Mouse (Mus musculus) thymus, postnatal 4 days (tissue): Measurements from ENCODE around the gene Nrxn3.

ENCODE experiments used
- DNase-seq: peaks from one replicate; pipeline ENCODE4 v3.0.0; 2021

The Nrxn3 gene

GRCm38 (mm10) chr12:89977479-89977878, 1254.8 kb downstream of the Nrxn3 start:
- DNase-seq, result no peak

DNA sequence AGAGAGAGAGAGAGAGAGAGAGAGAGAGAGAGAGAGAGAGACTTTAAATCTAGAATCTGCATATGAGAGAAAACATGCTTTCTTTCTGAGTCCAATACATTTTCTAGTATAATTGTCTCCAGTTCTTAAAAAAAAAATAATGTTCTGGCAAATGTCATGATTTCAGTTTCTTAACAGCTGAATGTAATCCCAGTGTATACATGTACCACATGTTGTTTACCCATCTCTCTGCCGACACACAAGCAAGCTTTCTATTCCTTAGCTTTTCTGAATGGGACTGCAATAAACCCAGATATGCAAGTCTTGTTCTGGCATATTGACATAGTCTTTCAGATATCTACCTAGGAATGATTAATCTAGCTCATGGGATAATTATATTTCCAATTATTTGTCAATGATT, 1256.5 kb downstream of the Nrxn3 start:
- no peak for DNase-seq

DNA sequence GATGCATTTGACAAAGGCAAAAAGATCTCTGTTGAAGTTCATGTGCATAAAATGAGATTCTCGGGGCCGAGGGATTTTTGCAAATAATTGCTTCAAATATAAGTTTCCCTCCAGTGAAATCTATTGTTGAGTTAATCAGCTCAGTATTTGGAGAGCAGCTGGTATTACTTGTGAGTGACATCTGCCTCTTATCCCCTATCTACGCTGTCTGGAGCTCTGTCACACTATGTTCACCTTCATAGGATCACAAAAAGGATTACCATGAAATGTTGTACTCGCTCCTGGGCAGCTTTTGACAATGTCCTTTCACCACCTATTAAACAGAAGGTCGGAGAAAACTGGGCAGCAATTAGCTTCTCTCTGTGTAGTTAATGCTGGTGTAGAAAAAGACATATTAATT, 1259.8 kb downstream of the Nrxn3 start:
- DNase-seq, result no peak

- DNase-seq, result no peak
Observed at GRCm38 (mm10) chr12:89983399-89983798, 1260.7 kb downstream of the Nrxn3 start.

- DNase-seq, result no peak
Observed at GRCm38 (mm10) chr12:89986219-89986618, 1263.5 kb downstream of the Nrxn3 start.

DNA sequence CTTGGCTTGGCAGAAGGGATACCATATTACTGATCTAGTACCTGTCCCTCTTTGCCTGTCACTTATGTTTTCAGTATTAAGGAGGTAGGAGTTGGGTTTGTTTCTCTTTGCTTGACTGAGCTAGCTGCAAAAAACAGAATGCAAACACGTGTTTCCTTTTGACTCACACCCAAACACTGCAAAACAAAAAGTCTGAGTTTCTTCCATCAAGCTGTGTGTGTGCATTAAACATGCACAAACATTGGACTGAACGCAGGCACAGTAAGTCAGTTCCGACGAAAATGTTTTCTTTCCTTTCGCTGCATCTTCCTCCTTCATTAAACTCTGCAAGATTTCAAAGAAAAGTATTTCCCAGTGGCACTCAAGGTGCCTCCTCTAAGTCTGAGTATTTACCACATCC, 1270.6 kb downstream of the Nrxn3 start:
- no peak for DNase-seq

DNA sequence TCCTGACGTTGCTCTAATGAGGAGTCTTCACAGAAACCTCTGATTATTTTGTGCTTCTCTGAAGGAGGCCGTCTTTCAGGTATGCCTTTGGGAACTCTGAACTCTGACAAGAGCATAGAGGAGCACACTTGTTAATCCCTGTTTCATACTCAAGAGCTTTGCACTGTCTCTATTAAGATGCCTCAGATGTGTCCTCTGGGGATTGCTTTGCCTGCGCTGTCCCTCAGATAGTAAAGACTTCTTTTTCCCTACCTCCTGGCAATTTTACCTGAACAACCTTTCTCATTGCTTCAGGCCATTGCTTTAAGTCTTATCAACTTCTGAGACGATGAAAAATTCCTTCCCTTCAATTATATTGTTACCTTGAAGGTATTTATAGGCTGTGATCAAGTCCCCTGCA, 1272.7 kb downstream of the Nrxn3 start:
- no peak for DNase-seq

DNA sequence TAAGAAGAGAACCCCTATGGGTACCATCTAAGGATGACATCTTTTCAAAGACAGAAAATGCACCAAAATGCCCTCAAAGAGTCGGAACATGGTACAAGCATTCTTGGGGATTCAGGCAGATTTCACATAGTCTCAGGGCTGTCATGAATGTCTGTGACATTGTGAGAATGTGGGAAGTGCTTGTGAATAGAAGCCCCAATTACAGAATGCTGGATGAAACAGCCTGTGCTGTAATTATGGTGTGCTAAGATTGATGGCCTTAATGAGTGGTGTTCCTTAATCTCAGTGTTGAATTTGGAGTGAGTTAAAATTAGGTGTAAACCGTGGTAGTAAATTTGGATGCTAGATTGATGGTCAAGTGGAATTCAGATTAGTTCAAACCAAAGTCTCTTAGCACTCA, 1287.6 kb downstream of the Nrxn3 start:
- DNase-seq, result no peak

- no peak for DNase-seq
Observed at GRCm38 (mm10) chr12:90013958-90014357, 1291.3 kb downstream of the Nrxn3 start.

DNA sequence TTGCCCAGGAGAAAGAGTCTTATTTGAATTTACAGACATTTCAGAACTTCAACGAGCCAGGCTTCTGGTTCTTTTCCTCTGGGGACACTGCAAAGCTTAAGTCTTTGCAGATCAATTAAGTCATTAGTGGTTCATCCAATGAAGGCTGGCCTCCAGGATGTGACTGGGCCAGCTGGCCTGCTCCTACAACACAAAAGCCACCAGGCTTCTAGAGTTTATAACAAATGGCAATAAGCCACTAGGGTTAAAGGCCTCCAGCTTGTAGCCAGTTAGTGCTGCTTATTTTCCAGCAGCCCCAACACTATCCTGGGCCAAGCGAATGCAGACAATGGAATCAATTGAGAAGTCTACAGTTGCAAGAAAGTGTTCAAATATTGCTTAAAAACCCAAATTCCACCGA, 1304.3 kb downstream of the Nrxn3 start:
- no peak for DNase-seq

- DNase-seq, result no peak
Observed at GRCm38 (mm10) chr12:90041038-90041437, 1318.4 kb downstream of the Nrxn3 start.

- DNase-seq, result no peak
Observed at GRCm38 (mm10) chr12:90056256-90056655, 1333.6 kb downstream of the Nrxn3 start.

- no peak for DNase-seq
Observed at GRCm38 (mm10) chr12:90059786-90060185, 1337.1 kb downstream of the Nrxn3 start.

DNA sequence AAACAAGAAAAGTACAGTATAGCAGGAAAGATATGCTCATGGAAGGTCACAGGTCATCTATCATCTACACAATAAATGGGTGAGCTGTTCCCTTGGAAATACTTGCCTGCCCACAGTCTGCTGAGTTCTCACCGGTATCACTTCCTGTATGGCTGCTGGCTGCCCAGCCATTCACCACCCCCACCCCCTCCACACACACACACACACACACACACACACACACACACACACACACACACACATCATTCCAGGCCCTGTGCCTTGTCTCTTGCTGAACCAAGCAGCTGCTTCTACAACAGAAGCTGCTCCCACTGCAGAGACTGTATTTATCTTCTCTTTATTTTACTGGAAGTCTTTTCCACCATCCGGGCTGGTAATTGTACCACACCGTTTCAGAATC, 1338.6 kb downstream of the Nrxn3 start:
- no peak for DNase-seq

DNA sequence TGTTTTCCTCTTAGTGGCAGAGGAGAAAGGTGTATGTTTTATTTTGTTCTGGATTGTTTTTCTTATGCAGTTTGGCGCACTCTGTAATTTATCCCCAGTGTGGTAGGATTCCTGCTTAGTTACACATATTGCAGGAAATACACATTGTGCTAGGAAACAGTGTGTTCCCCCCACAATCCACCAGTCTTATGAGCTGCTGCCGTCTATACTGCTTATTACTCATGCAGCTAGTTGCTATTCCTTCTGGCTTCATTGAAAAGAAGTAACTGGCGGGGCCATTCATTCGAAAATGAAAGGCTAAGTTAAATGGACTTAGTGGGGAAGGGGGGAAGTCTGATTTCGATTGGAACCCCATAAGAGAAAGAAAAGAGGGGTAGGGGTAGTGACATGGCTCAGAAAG, 1339.5 kb downstream of the Nrxn3 start:
- no peak for DNase-seq

DNA sequence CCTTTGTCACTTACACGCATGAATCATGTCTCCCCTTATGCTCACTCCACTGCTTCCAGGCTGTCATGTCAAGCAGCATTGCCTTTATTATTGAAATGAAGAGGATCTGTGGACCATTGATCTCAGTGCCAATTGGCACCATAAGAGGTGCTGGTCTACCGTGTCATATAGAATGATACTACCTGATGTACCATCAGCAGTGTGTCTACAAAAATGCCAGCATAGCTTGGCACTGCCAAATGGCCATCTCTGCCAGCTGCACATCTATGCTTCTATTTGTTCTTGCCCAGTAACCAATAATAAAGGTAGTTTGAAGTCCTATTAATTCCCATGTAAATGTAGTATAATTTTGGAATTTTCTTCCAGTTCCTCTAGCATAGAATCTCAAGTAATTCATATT, 1340.8 kb downstream of the Nrxn3 start:
- DNase-seq, result no peak

DNA sequence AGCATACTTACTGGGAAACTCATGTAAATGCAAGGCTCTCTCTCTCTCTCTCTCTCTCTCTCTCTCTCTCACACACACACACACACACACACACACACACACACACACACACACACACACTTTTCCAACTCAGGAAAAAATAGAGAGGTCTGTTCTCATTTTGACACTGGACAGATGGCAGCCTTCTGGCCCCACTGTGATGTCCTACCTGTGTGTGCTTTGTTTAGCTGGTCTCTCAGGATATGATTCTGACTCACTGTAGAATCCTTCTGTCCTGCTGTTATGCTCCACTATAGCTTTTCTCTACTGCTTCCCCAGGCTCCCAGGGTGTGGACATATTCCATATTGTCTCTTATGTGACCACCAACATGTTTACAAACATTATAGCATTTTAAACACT, 1363.2 kb downstream of the Nrxn3 start:
- no peak for DNase-seq

GRCm38 (mm10) chr12:90095754-90096153, 1373.1 kb downstream of the Nrxn3 start:
- no peak for DNase-seq

GRCm38 (mm10) chr12:90113351-90113791, 1390.7 kb downstream of the Nrxn3 start:
- DNase-seq, result no peak

DNA sequence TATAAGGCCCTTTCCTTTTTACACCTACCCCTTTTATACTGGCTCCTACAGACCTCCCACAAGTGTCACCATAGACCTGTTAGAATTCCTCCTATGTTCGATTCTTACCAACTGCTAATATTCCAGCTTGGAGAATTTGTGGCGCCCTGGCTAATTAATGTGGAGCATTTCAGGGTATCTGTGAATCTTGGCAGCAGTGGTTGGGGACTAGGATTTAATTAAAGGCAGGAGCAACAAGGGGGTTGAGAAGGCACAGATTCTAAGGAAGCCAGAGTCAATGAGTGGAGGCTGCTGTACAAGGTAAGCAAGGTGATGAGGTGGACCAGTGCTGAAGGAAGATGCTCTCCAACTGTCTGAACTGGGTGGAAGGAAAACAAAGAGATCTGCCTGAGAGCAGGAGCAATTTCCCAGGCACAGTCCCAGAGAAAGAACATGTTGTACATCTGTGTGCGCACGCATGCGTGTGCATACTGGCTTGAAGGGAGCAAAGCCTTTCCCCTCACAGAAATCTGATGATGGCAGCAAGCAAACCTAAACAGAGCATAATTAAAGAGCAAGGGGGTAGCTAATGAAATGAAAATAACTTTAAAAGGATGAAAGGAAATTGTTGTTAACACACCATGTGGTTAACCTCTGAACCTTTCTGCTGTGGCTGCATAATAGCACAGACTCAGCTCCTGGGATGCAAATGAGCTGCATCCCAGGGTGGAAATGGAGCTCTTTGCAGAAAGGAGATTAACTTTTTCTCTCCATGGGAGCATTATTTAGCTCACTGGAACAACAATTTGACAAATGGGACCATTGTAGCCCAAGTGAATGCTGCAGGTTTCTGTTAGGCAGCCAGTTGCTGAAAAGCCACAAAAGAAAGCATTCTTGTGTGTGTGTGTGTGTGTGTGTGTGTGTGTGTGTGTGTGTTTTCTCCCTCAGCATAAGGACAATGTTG, 1409.5 kb downstream of the Nrxn3 start:
- DNase-seq, result no peak

GRCm38 (mm10) chr12:90142011-90142410, 1419.3 kb downstream of the Nrxn3 start:
- no peak for DNase-seq

- no peak for DNase-seq
Observed at GRCm38 (mm10) chr12:90144247-90144646, 1421.6 kb downstream of the Nrxn3 start.

DNA sequence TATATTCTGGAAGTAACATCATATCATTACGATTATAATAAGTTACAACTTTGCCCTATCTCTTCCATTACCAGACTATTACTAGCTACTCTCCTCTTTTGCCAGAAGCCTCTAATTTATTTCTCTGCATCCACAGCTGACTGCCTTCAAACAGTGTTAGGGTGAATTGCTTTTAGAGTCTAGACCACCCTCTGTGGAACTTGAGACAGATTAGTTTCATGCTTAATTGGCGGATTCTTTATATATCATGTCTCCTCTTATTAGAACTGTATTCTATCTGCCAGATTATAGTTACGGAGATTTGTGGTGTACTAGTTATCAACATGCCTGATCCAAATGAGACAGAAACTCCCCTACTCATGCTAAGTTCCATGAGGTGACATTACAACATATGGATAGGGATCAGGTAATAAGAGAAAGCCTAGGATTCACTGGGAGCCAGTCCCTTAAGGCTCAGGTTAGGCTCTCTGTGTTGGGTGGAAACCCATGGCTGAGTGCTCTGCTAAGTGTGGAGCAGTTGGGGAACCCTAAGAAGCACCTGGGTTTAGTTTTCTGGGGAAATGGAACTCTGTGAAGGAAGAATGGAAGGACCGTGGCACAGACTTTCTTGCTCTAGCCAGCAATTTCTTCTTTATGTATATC, 1435.6 kb downstream of the Nrxn3 start:
- DNase-seq, result no peak

GRCm38 (mm10) chr12:90159911-90160310, 1437.2 kb downstream of the Nrxn3 start:
- DNase-seq, result no peak
